In the genomic region with DNA sequence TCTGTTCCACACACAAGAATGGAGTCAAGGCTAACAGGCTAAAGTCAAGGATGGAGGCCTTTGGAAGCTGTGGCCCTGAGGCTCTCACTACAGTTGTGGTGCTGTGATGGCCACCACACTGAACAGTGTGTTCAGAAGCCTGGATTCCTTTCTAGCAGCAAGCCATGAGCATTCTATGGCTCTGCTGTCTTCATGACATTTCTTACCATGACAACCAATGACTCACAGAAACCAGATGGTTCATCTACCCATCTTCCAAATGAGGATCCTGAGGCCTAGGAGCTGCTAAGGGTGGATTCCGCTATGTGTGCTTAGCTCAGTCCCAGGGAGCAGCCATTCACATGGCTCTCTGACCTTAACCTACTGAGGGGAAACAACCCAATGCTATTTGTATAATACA, we compare ENCODE assay signal across 15 mouse cellular contexts. TPM values are rescaled to one million over a fixed set of nuclear protein-coding genes. Genes with fewer than 3 reads are reported as not detected.
DNase-seq lines count a peak whose midpoint lies in the region; ATAC-seq lines count a peak whose summit lies in the region.
"Had no signal": no experiment of that assay in that cellular context is flagged by ENCODE, and none has a peak within 500 bp of the region (broad histone marks: within the 10 kb centered on the region; RNA-seq: fewer than 3 reads in every experiment).

No protein-coding gene starts in this region.

- no peaks in the 10 kb centered on the region for H3K27me3 ChIP-seq in forebrain, embryonic 15.5 days
- no peaks in the 10 kb centered on the region for H3K27me3 ChIP-seq in forebrain, embryonic 10.5 days (ENCODE audit: poor library complexity, severe bottlenecking)
- no peaks in the 10 kb centered on the region for H3K27me3 ChIP-seq in lung, embryonic 16.5 days (ENCODE audit: control insufficient read depth, insufficient read depth, low read depth, low read length)
- H3K27me3 ChIP-seq: embryonic facial prominence, embryonic 12.5 days; liver, embryonic 12.5 days; neural tube, embryonic 13.5 days had no signal

- no peak overlapping the region for H3K4me2 ChIP-seq in forebrain, embryonic 15.5 days (replicated peaks)
- no peak overlapping the region for H3K4me2 ChIP-seq in lung, embryonic 16.5 days (ENCODE audit: low read depth, low read length)
- H3K4me2 ChIP-seq: embryonic facial prominence, embryonic 12.5 days; hindbrain, embryonic 14.5 days; liver, embryonic 12.5 days; neural tube, embryonic 13.5 days had no signal

- H3K4me1 ChIP-seq in forebrain, embryonic 15.5 days = peaks cover 3% of the 10 kb centered on the region; the same call in 1 of the 2 replicates
- peaks cover 3% of the 10 kb centered on the region; the same call in 1 of the 2 replicates for H3K4me1 ChIP-seq in forebrain, embryonic 10.5 days
- H3K4me1 ChIP-seq in lung, embryonic 16.5 days (replicated peaks; ENCODE audit: control insufficient read depth, insufficient read depth, low read length) = no peaks in the 10 kb centered on the region
- H3K4me1 ChIP-seq: embryonic facial prominence, embryonic 12.5 days; limb, embryonic 10.5 days; liver, embryonic 12.5 days; neural tube, embryonic 13.5 days had no signal

- H3K9me3 ChIP-seq in forebrain, embryonic 15.5 days = no peaks in the 10 kb centered on the region
- no peaks in the 10 kb centered on the region for H3K9me3 ChIP-seq in forebrain, embryonic 10.5 days
- 0 out of 2 replicates have a peak, but pooled peaks cover 2% of the 10 kb centered on the region for H3K9me3 ChIP-seq in lung, embryonic 16.5 days (ENCODE audit: control insufficient read depth, low read length)
- H3K9me3 ChIP-seq: embryonic facial prominence, embryonic 12.5 days; limb, embryonic 10.5 days; liver, embryonic 12.5 days; neural tube, embryonic 13.5 days had no signal

- H3K4me3 ChIP-seq in forebrain, embryonic 15.5 days = no peak overlapping the region
- H3K4me3 ChIP-seq in forebrain, embryonic 10.5 days = no peak overlapping the region
- no peak overlapping the region for H3K4me3 ChIP-seq in lung, embryonic 16.5 days (ENCODE audit: low read length)
- H3K4me3 ChIP-seq: embryonic facial prominence, embryonic 12.5 days; limb, embryonic 10.5 days; liver, embryonic 12.5 days; neural tube, embryonic 13.5 days had no signal

- H3K27ac ChIP-seq in forebrain, embryonic 15.5 days (replicated peaks) = no peak overlapping the region
- H3K27ac ChIP-seq in forebrain, embryonic 10.5 days = no peak overlapping the region
- H3K27ac ChIP-seq in lung, embryonic 16.5 days (ENCODE audit: low read length) = no peak overlapping the region
- H3K27ac ChIP-seq: embryonic facial prominence, embryonic 12.5 days; hindbrain, embryonic 14.5 days; limb, embryonic 10.5 days; liver, embryonic 12.5 days; neural tube, embryonic 13.5 days had no signal

- H3K9ac ChIP-seq in forebrain, embryonic 15.5 days (replicated peaks) = no peak overlapping the region
- no peak overlapping the region for H3K9ac ChIP-seq in lung, embryonic 16.5 days (ENCODE audit: low read length)
- H3K9ac ChIP-seq: embryonic facial prominence, embryonic 12.5 days; hindbrain, embryonic 14.5 days; liver, embryonic 12.5 days; neural tube, embryonic 13.5 days had no signal

- H3K36me3 ChIP-seq in forebrain, embryonic 15.5 days = no peaks in the 10 kb centered on the region
- H3K36me3 ChIP-seq in forebrain, embryonic 10.5 days (replicated peaks) = no peaks in the 10 kb centered on the region
- no peaks in the 10 kb centered on the region for H3K36me3 ChIP-seq in lung, embryonic 16.5 days (ENCODE audit: control insufficient read depth, insufficient read depth, low read length)
- H3K36me3 ChIP-seq: embryonic facial prominence, embryonic 12.5 days; limb, embryonic 10.5 days; liver, embryonic 12.5 days; neural tube, embryonic 13.5 days had no signal

- WGBS in forebrain, embryonic 15.5 days = 70% methylated on average over 1 of the region's 1 CpGs
- 83% methylated on average over 1 of the region's 1 CpGs for WGBS in forebrain, embryonic 10.5 days
- WGBS in lung, embryonic 16.5 days = 64% methylated on average over 1 of the region's 1 CpGs

- 0 out of 2 replicates have a peak, but pooled peaks have one; percentile 11 for ATAC-seq in forebrain, embryonic 15.5 days (replicated peaks)
- ATAC-seq in lung, embryonic 16.5 days (ENCODE audit: low read depth) = peak; percentile 13; the same call in 1 of the 2 replicates
- ATAC-seq: intestine, embryonic 16.5 days; liver, embryonic 12.5 days had no signal

- no peak for DNase-seq in forebrain, embryonic 10.5 days (ENCODE audit: extremely low spot score, low spot score)
- DNase-seq in lung, postnatal 36 days = no peak
- DNase-seq in layer of hippocampus, adult 9-11 months = peak; percentile 59
- no peak for DNase-seq in thymus, postnatal 10 days (ENCODE audit: low spot score in 2 of 2)
- DNase-seq in kidney, adult 8-10 months = no peak
- no peak for DNase-seq in adrenal gland, postnatal 4 days (ENCODE audit: low spot score in 2 of 2)

RNA-seq across cellular contexts. Expression of a gene that starts 57.3 kb away (rescaled TPM):
- polyA plus RNA-seq in forebrain, embryonic 15.5 days (2015; fragmentation: Nextera tagmentation; extraction: Ambion mirVana) = 0.53 and 0.86 TPM in 2 replicates
- 0.20 TPM in 1 of 2 replicates, not detected in the other for polyA plus RNA-seq in forebrain, embryonic 10.5 days (2016; fragmentation: Nextera tagmentation; extraction: Ambion mirVana)
- polyA plus RNA-seq in lung, embryonic 16.5 days (2015; fragmentation: Nextera tagmentation; extraction: Ambion mirVana) = 2.0 and 2.4 TPM in 2 replicates
- 1 to 10 TPM in 1 of 2 experiments, under 1 TPM in 1; 0.51 to 1.4 TPM for total RNA-seq in adrenal gland, postnatal 4 days (2021)
- total RNA-seq: megakaryocyte-erythroid progenitor cell, adult 5-6 weeks had no signal
